Mouse (Mus musculus) spleen, postnatal 4 days (tissue): Measurements from ENCODE around the gene Gm2007.
"Not testable (repeated sequence)": the region's sequence is repeated elsewhere in the genome, so short reads cannot be mapped to it uniquely, and the experiment has no call there.

Source experiments
- DNase-seq, 2 experiments: peaks; one replicate each; pipeline ENCODE4 v3.0.0; 2022; ENCODE audit warnings: low spot score in 2 of 2

The Gm2007 gene

GRCm38 (mm10) chr2:175741237-175741636 is at the start of gene Gm2007:
TSS of gene Gm2007 (plus strand) at chr2:175741537.
- DNase-seq = not testable (repeated sequence)

- not testable (repeated sequence) for DNase-seq
These were observed 37.8 kb upstream of the Gm2007 start, which contains the start of gene Zfp969 for GRCm38 (mm10) chr2:175703546-175703945. TSS of gene Zfp969 (minus strand) at chr2:175703646.

- not testable (repeated sequence) for DNase-seq
These were observed 59.7 kb downstream of the Gm2007 start, which contains the start of gene Gm14288 for GRCm38 (mm10) chr2:175800993-175801392. TSS of gene Gm14288 (minus strand) at chr2:175801093.
